Mouse (Mus musculus) cortical plate, adult 2 months (tissue): Measurements from ENCODE around the gene Zfp958. TPM values are rescaled to one million over a fixed set of nuclear protein-coding genes. Genes with fewer than 3 reads are reported as not detected.
"Not testable (repeated sequence)": the region's sequence is repeated elsewhere in the genome, so short reads cannot be mapped to it uniquely, and the experiment has no call there.

ENCODE experiments used
- H3K27ac ChIP-seq: fragments of 200-500 bp; 2 replicates; pipeline ENCODE4 v1.5.1; 2012; ENCODE audit warnings: low read length, control low read depth, inconsistent platforms; ENCODE audit not compliant: insufficient read depth
- H3K4me1 ChIP-seq: fragments of 200-500 bp; 2 replicates; pipeline ENCODE4 v1.6.1; 2011; ENCODE audit warnings: low read length; ENCODE audit not compliant: control insufficient read depth, insufficient read depth
- H3K4me3 ChIP-seq: fragments of 200-500 bp; 2 replicates; pipeline ENCODE4 v1.5.1; 2011; ENCODE audit warnings: mild to moderate bottlenecking, low read length, control low read depth; ENCODE audit not compliant: insufficient read depth
- CTCF ChIP-seq: fragments of 200-500 bp; IDR thresholded peaks from 2 replicates; pipeline ENCODE4 v1.5.1; 2011; ENCODE audit warnings: mild to moderate bottlenecking, control low read depth, low read length; ENCODE audit not compliant: insufficient read depth; ENCODE audit errors: extremely low read depth
- POLR2A ChIP-seq: fragments of 200-500 bp; IDR thresholded peaks from 2 replicates; pipeline ENCODE4 v1.6.1; 2011; ENCODE audit warnings: mild to moderate bottlenecking, low read length, control low read depth; ENCODE audit not compliant: insufficient read depth; ENCODE audit errors: extremely low read depth
- polyA plus RNA-seq: library from polyadenylated mRNA; depleted of rRNA; stranded (reverse); fragments of >200 nt; gene quantifications from 2 replicates; pipeline ENCODE4 v1.2.3, GENCODE M21; 2012; rRNA removed

The Zfp958 gene
- polyA plus RNA-seq, 1 experiment, result 6.9 TPM

DNA sequence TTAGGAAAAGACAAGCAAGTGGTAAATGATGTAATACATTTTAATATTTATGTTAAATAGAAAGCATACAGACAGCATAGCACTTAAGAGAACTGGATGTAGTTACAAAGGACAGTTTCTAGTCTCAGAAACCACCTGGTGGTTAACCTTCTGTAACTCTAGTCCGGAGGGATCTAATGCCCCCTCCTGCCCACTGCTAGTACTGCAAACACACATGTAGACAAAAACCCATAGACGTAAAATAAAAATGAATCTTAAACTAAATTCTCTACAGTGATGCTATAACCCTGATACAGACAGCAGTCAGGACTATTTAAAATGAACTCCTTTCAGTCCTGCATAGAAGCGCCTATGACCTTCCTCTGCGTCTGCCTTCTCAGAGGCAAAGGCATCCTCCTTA is 24.1 kb downstream of the Zfp958 start:
- Histone ChIP-seq H3K4me3 (no peak overlapping the region), H3K4me1 (no peaks in the 10 kb centered on the region), H3K27ac (no peak overlapping the region)
- no peak for TF ChIP-seq CTCF
- TF ChIP-seq POLR2A, result no peak

DNA sequence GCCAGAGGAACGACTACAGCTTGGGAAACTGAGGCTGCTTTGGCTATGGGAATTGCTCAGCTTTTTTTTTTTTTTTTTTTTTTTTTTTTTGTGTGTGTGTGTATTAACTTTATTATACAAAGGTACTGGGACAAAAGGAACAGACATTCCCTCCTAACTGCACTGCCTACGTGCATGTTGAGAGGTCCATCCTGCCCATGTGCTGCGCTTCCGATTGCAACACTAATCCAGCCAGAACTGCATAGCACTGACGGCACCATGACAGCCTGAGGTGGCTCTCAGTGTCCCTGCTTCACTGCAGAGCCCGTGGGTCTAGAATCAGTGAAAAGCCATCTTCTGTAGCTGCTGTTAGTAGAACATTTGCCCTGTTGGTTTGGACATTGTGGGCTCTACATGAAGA is 30.0 kb downstream of the Zfp958 start:
- not testable (repeated sequence) for H3K4me3 ChIP-seq, H3K27ac ChIP-seq, H3K4me1 ChIP-seq

DNA sequence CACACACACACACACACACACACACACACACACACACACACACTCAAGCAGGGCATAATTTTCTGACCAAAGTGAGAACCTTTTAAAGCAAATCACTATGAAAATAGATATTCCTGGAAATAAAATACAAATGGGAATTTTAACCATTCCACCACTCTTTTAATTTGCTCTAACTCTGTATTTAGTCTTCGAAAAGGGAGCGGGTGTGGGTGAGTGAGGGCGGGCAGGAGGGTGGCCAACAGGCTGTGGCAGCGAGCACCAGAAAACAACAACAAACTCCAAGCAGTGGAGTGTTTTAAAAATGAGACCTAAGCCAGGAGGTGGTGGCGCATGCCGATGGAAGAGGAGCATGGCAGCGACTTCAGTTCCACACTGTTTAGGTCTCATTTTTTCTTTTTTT is 43.6 kb downstream of the Zfp958 start:
- TF ChIP-seq CTCF, result no peak
- TF ChIP-seq POLR2A, result no peak
- H3K27ac ChIP-seq, result no peak overlapping the region

DNA sequence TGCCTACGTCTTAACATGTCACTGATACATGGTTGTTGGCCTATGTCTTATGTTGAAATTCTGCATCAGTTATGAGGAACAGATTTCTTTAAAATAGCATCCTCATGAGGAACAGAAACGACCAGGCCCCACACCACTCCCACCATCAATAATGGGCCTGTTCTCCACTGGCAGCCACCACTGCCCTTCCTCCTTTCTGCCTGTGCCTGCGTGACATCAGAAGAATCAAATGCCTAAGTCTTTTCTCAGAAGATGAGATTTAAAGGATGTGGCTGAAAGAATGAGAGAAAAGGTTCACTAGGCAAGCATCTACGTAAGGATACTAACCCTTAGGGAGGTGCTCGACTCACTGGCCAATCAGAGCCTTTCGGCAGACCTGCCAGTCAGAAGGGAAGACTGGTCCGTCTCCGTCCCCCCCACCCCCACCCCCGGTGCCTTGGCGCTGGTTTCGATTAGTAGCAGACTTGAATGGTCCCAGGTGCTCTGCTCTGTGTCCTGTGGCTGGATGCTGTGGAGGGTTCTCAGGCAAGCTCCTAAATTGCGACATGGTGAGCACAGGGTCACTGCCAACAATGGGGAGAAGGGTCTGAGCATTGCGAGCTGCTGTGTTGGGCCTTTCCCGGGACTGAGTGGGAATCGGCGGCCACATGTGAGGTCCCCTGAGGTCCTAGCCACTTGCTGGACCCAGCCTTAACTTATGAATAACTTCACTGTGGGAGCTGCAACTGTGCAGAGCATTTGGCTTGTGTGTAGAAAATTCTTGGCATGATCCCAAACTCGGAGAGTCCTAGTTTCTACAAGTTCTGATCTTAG is 62.4 kb downstream of the Zfp958 start:
- H3K4me3 ChIP-seq, result no peak overlapping the region
- H3K27ac ChIP-seq, result no peak overlapping the region
- TF ChIP-seq POLR2A, result no peak
- TF ChIP-seq CTCF, result no peak
- no peaks in the 10 kb centered on the region for H3K4me1 ChIP-seq

More for the DNA sequence above, 43.6 kb downstream of the Zfp958 start:
- Histone ChIP-seq H3K4me1 (no peaks in the 10 kb centered on the region), H3K4me3 (no peak overlapping the region)

DNA sequence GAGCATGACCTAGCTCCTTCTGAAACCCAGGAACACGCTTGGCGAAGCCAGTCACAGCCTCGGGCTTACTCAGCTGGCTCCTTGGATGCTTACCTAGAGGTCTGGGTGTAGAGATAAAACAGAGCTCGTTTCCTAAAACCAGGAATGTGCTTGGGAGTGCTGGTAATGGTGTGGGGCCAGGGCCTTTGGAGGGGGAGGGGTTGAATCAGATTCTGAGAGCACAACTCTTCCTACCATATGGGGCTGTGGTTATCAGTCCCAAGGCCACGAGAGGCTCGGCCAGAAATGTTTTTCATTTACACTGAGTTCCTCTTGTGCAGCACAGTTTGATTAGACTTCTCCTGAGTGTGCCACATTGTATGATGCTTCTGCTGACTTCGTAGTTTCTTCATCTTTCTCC is 63.6 kb downstream of the Zfp958 start:
- Histone ChIP-seq H3K4me1 (no peaks in the 10 kb centered on the region), H3K27ac (no peak overlapping the region), H3K4me3 (no peak overlapping the region; the same call in 1 of the 2 replicates)
- TF ChIP-seq CTCF (no peak), POLR2A (no peak)

DNA sequence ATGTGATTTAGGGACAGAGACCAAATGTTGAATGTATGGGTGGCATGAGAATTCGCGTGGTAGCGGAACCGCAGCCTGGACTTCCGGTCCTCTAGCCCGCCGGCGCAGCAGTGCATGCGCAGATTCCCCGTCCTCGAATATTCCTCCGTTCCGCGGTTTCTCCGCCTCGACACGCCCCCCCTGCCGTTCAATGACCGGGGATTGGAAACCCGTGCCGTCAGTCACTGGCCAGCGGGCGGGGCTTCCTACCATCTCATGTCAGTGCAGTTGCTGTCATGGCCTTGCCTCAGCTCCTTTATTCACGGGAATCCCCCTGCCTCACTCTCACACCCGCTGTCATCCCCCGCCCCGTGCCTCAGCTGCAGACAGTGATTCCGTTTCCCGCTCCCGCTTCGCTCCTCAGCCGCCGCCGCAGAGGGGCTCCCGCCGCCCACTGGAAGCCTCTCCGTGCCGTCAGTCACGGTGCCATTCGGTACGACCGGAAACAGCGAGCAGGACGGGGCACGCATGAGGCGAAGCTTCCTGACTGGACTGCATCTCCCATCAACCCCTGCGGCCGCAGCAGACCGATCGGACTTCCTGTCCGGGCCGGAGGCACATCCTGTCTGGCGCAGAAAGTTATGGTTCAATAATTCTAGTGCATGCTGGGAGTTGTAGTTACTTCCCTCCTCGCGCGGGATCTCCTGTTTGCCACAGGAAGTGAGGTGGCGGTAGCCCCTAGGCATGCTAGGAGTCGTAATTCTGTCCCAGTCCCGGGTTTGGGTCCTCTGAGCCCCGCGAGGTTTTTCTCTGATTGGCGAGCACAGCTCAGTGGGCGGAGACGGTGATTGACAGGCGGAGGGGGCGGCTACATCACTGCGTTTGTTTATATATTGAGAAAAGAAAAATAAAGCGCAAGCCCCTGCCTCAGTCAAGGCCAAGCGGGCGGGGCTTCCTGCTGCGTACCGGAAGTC is 64.6 kb downstream of the Zfp958 start:
- TF ChIP-seq POLR2A (peak; percentile 66; the same call in 1 of the 2 replicates), CTCF (no peak)
- H3K27ac ChIP-seq, result peak overlapping the region; percentile 97

DNA sequence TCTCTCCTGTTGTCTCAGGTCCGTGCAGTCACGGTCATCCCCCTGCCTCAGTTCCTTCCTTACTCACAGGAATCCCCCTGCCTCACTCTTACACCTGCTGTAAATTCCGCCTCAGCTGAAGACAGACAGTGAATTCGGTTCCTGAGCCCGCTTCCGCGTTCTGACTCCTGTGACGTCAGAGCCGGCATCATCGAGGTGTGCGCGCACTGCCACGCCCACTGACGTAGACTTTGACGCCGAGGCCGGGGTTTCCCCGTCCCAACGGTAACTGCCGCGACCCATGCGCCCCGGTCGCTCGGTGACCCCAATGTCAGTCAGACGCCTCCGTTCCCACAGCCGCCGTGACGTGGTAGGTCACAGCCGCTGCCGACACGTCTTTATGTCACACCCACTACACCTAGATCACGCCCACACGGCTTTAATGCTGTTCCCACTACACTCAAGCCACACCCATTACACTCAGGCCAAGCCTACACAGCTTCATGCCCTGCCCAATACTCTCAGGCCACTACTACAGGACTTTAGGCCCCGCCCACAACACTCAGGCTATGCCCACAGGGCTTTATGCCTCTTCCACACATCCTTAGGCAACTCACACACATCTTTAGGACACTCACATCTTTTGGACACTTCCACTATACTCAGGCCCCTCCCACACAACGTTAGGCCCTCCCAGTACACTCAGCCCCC is 65.4 kb downstream of the Zfp958 start:
- H3K4me1 ChIP-seq, result no peaks in the 10 kb centered on the region
- H3K27ac ChIP-seq, result peak overlapping the region; percentile 87
- TF ChIP-seq POLR2A (0 out of 2 replicates have a peak, but pooled peaks have one; percentile 12), CTCF (no peak)
- peak overlapping the region; percentile 74 for H3K4me3 ChIP-seq

More for the DNA sequence above, 64.6 kb downstream of the Zfp958 start:
- Histone ChIP-seq H3K4me1 (no peaks in the 10 kb centered on the region), H3K4me3 (peak overlapping the region; percentile 74)

DNA sequence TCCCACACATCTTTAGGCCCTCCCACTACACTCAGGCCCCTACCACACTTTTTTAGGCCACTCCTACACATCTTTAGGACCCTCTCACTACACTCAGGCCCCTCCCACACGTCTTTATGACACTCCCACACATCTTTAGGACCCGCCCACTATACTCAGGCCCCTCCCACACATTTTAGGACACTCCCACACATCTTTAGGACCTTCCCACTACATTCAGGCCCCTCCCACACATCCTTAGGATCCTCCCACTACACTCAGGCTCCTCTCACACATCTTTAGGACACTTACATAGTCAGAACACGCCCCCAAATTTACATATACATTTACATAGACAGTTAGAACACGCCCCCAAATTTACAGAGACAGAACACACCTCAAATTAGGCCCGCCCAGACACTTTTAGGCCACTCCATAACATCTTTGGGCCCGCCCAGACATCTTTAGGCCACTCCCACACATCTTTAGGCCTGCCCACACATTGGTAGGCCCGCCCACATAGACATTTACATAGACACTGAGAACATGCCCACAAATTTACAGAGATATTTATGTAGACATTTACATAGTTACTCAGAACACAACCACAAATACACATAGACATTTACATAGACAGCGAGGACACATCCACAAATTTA is 66.1 kb downstream of the Zfp958 start:
- Histone ChIP-seq H3K4me3 (peak overlapping the region; percentile 74; the same call in 1 of the 2 replicates), H3K27ac (no peak overlapping the region), H3K4me1 (no peaks in the 10 kb centered on the region)
- TF ChIP-seq CTCF, result no peak
- no peak for TF ChIP-seq POLR2A

DNA sequence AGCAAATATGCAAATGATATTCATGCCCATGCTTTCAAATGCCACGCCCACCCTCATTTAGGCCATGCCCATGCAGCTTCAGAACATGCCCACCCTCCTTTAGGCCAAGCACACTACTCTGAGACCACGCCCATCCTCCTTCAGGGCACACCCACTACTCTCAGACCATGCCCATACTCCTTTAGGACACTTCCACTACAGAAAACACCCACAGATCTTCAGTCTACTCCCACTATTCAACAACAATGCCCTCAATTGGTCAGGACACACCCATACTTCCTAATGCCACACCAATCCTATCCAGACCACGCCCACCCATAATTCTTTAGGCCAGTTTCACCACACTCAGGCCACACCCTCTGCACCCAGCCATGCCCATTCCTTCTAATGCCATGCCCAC is 66.8 kb downstream of the Zfp958 start:
- H3K4me1 ChIP-seq, result no peaks in the 10 kb centered on the region
- no peak for TF ChIP-seq CTCF
- no peak for TF ChIP-seq POLR2A
- no peak overlapping the region for H3K27ac ChIP-seq
- no peak overlapping the region for H3K4me3 ChIP-seq

Other genes with a start within 250 kb of the Zfp958 start
- gene Cers4, start 120.1 kb upstream of the Zfp958 start, polyA plus RNA-seq, result 56.0 and 62.6 TPM in 2 replicates
- 0.85 and 0.94 TPM in 2 replicates for gene Shcbp1, start 166.4 kb downstream of the Zfp958 start, polyA plus RNA-seq